Mouse (Mus musculus): ENCODE measurements around the gene Gck.

The Gck gene

GRCm38 (mm10) chr11:5879905-5880304 is 70.0 kb downstream of the Gck start:
- DNase-seq (ENCODE audit: low read depth in 2 of 2, low spot score in 2 of 2) = peak; percentile 41 to 54

GRCm38 (mm10) chr11:5878661-5879060 is 71.2 kb downstream of the Gck start:
- no peak for DNase-seq (ENCODE audit: low read depth in 2 of 2, low spot score in 2 of 2)

GRCm38 (mm10) chr11:5877921-5878526 is 71.9 kb downstream of the Gck start, which contains the start of gene Pold2:
Gene Pold2, minus strand, starts transcription at chr11:5878292.
- peak; percentile 90 to 94 for DNase-seq (ENCODE audit: low read depth in 2 of 2, low spot score in 2 of 2)

GRCm38 (mm10) chr11:5877421-5877820 is 72.5 kb downstream of the Gck start:
- DNase-seq (ENCODE audit: low read depth in 2 of 2, low spot score in 2 of 2) = no peak

GRCm38 (mm10) chr11:5873192-5873591 is 76.7 kb downstream of the Gck start:
- DNase-seq (ENCODE audit: low read depth in 2 of 2, low spot score in 2 of 2) = no peak

GRCm38 (mm10) chr11:5872707-5873106 is 77.2 kb downstream of the Gck start:
- no peak for DNase-seq (ENCODE audit: low read depth in 2 of 2, low spot score in 2 of 2)

GRCm38 (mm10) chr11:5870069-5870468 is 79.8 kb downstream of the Gck start:
- DNase-seq (ENCODE audit: low read depth in 2 of 2, low spot score in 2 of 2) = no peak

- no peak for DNase-seq (ENCODE audit: low read depth in 2 of 2, low spot score in 2 of 2)
These were observed 80.5 kb downstream of the Gck start for GRCm38 (mm10) chr11:5869331-5869730.

- DNase-seq (ENCODE audit: low read depth in 2 of 2, low spot score in 2 of 2) = no peak
These were observed 81.6 kb downstream of the Gck start for GRCm38 (mm10) chr11:5868324-5868723.

GRCm38 (mm10) chr11:5867196-5867595 is 82.7 kb downstream of the Gck start:
- DNase-seq (ENCODE audit: low read depth in 2 of 2, low spot score in 2 of 2) = no peak

GRCm38 (mm10) chr11:5862394-5863105 is 87.3 kb downstream of the Gck start:
- no peak for DNase-seq (ENCODE audit: low read depth in 2 of 2, low spot score in 2 of 2)

GRCm38 (mm10) chr11:5861678-5862393 is 88.0 kb downstream of the Gck start, which contains the start of gene Aebp1:
Gene Aebp1, plus strand, starts transcription at chr11:5861947.
- DNase-seq (ENCODE audit: low read depth in 2 of 2, low spot score in 2 of 2) = no peak

- no peak for DNase-seq (ENCODE audit: low read depth in 2 of 2, low spot score in 2 of 2)
These were observed 89.2 kb downstream of the Gck start for GRCm38 (mm10) chr11:5860639-5861038.

GRCm38 (mm10) chr11:5859883-5860550 is 89.9 kb downstream of the Gck start:
- no peak for DNase-seq (ENCODE audit: low read depth in 2 of 2, low spot score in 2 of 2)

GRCm38 (mm10) chr11:5858723-5859122 is 91.2 kb downstream of the Gck start:
- no peak for DNase-seq (ENCODE audit: low read depth in 2 of 2, low spot score in 2 of 2)

- no peak for DNase-seq (ENCODE audit: low read depth in 2 of 2, low spot score in 2 of 2)
These were observed 93.3 kb downstream of the Gck start for GRCm38 (mm10) chr11:5856479-5857130.

GRCm38 (mm10) chr11:5855902-5856301 is 94.0 kb downstream of the Gck start:
- DNase-seq (ENCODE audit: low read depth in 2 of 2, low spot score in 2 of 2) = no peak

GRCm38 (mm10) chr11:5855481-5855880 is 94.4 kb downstream of the Gck start:
- no peak for DNase-seq (ENCODE audit: low read depth in 2 of 2, low spot score in 2 of 2)

GRCm38 (mm10) chr11:5852314-5852713 is 97.6 kb downstream of the Gck start:
- DNase-seq (ENCODE audit: low read depth in 2 of 2, low spot score in 2 of 2) = no peak

GRCm38 (mm10) chr11:5851021-5851736 is 98.7 kb downstream of the Gck start:
- no peak for DNase-seq (ENCODE audit: low read depth in 2 of 2, low spot score in 2 of 2)
